In the genomic region with DNA sequence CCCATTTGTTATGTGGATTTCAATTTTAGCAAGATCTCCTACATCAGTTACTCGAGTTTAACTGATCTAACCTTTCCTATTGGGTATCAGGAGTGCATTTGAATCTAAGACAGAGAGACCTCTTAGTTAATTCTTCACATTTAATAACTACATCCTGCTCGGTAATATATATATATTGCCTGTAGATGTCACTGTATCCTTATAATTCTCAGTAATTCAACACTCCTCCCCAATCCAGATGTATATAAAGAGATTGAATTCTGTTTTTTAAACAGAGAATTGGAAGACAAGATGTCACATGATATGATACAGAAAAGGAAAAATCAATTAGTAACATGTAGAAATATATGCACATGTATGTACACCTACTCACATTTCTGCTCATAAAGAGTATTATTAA, we compare ENCODE assay signal across 24 mouse cellular contexts.
A peak's percentile ranks its signal among the peaks of the same experiment; 100 is the strongest.
DNase-seq lines count a peak whose midpoint lies in the region; ATAC-seq and TF ChIP-seq lines count a peak whose summit lies in the region.
"Had no signal": no experiment of that assay in that cellular context is flagged by ENCODE, and none has a peak within 500 bp of the region (broad histone marks: within the 10 kb centered on the region; RNA-seq: fewer than 3 reads in every experiment).

No protein-coding gene starts in this region.

- H3K36me3 ChIP-seq in kidney, postnatal 0 days (ENCODE audit: insufficient read depth, low read length), result no peaks in the 10 kb centered on the region
- H3K36me3 ChIP-seq in midbrain, postnatal 0 days (ENCODE audit: insufficient read depth, low read length), result no peaks in the 10 kb centered on the region
- H3K36me3 ChIP-seq in midbrain, embryonic 11.5 days (ENCODE audit: control insufficient read depth, insufficient read depth, low read length), result no peaks in the 10 kb centered on the region
- no peaks in the 10 kb centered on the region for H3K36me3 ChIP-seq in heart, embryonic 11.5 days (ENCODE audit: control insufficient read depth, insufficient read depth, low read length)
- H3K36me3 ChIP-seq: embryonic facial prominence, embryonic 12.5 days; heart, embryonic 10.5 days; hindbrain, embryonic 10.5 days; limb, embryonic 13.5 days; liver, embryonic 13.5 days had no signal

- no peak for TF ChIP-seq POLR2A in brain, embryonic 14.5 days (IDR thresholded peaks at IDR 0.05; ENCODE audit: borderline replicate concordance, extremely low read depth, insufficient read depth, insufficient read length, poor library complexity, severe bottlenecking)

- no peak overlapping the region for H3K4me2 ChIP-seq in kidney, postnatal 0 days (ENCODE audit: low read length)
- H3K4me2 ChIP-seq in midbrain, postnatal 0 days (ENCODE audit: low read depth, low read length, poor library complexity, severe bottlenecking), result no peak overlapping the region
- no peak overlapping the region for H3K4me2 ChIP-seq in midbrain, embryonic 11.5 days
- H3K4me2 ChIP-seq in heart, embryonic 11.5 days, result no peak overlapping the region
- H3K4me2 ChIP-seq: embryonic facial prominence, embryonic 12.5 days; limb, embryonic 13.5 days; liver, embryonic 13.5 days had no signal

- no peak overlapping the region for H3K9ac ChIP-seq in kidney, postnatal 0 days (ENCODE audit: low read depth, low read length)
- no peak overlapping the region for H3K9ac ChIP-seq in midbrain, postnatal 0 days (replicated peaks; ENCODE audit: low read length, poor library complexity, severe bottlenecking)
- no peak overlapping the region for H3K9ac ChIP-seq in midbrain, embryonic 11.5 days (ENCODE audit: low read length)
- no peak overlapping the region for H3K9ac ChIP-seq in heart, embryonic 11.5 days (ENCODE audit: low read depth, low read length)
- H3K9ac ChIP-seq: embryonic facial prominence, embryonic 12.5 days; limb, embryonic 13.5 days; liver, embryonic 13.5 days had no signal

- peak; percentile 36 for TF ChIP-seq CTCF in kidney, postnatal 0 days (IDR thresholded peaks at IDR 0.05; ENCODE audit: low read depth)
- TF ChIP-seq CTCF in midbrain, postnatal 0 days (IDR thresholded peaks at IDR 0.05), result peak; percentile 54
- TF ChIP-seq CTCF in brain, embryonic 14.5 days (IDR thresholded peaks at IDR 0.05; ENCODE audit: borderline replicate concordance, extremely low read depth, insufficient read depth, insufficient read length), result no peak

- ATAC-seq in kidney, postnatal 0 days (replicated peaks; ENCODE audit: low FRiP score, low read depth), result no peak
- no peak for ATAC-seq in midbrain, postnatal 0 days (ENCODE audit: low FRiP score)
- ATAC-seq in midbrain, embryonic 11.5 days (ENCODE audit: low FRiP score), result no peak
- no peak for ATAC-seq in heart, embryonic 11.5 days (replicated peaks; ENCODE audit: insufficient number of reproducible peaks, low FRiP score, low TSS enrichment)
- ATAC-seq: inflammation-experienced regulatory T-cells, adult 6 months had no signal

- DNase-seq in kidney, postnatal 0 days (ENCODE audit: low spot score), result peak; percentile 21
- no peak for DNase-seq in kidney, postnatal 36 days
- DNase-seq in midbrain, postnatal 0 days (ENCODE audit: low spot score), result peak; percentile 3
- no peak for DNase-seq in midbrain, embryonic 11.5 days (ENCODE audit: low spot score, missing footprints)
- DNase-seq in brain, embryonic 14.5 days (ENCODE audit: low read depth), result peak; percentile 30
- no peak for DNase-seq in heart, postnatal 14 days
- DNase-seq: adrenal gland, postnatal 25 days; cerebellum, adult 11-12 months; cerebellum, postnatal 10 days; gastrocnemius, postnatal 10 days; kidney, adult 2 months; kidney, postnatal 10 days; layer of hippocampus, postnatal 36 days; liver, embryonic 13.5 days; lung, adult 2 months; right cerebral cortex, postnatal 14 days; thymus, postnatal 25 days had no signal

- H3K27ac ChIP-seq in kidney, postnatal 0 days, result no peak overlapping the region
- no peak overlapping the region for H3K27ac ChIP-seq in midbrain, postnatal 0 days (ENCODE audit: low read depth, low read length)
- no peak overlapping the region for H3K27ac ChIP-seq in midbrain, embryonic 11.5 days (ENCODE audit: low read depth, low read length)
- no peak overlapping the region for H3K27ac ChIP-seq in heart, embryonic 11.5 days (ENCODE audit: low read depth, low read length)
- H3K27ac ChIP-seq: embryonic facial prominence, embryonic 12.5 days; heart, embryonic 10.5 days; hindbrain, embryonic 10.5 days; limb, embryonic 13.5 days; liver, embryonic 13.5 days; macrophage had no signal

- 48% methylated on average over 2 of the region's 2 CpGs for WGBS in kidney, postnatal 0 days
- 45% methylated on average over 2 of the region's 2 CpGs for WGBS in midbrain, postnatal 0 days
- WGBS in midbrain, embryonic 11.5 days, result 52% methylated on average over 2 of the region's 2 CpGs
- 44% methylated on average over 2 of the region's 2 CpGs for WGBS in heart, embryonic 11.5 days (ENCODE audit: insufficient replicate concordance)

- intact Hi-C loops in heart, postnatal 14 days (cut with DNase I), result no loop called here

- H3K4me3 ChIP-seq in kidney, postnatal 0 days (replicated peaks; ENCODE audit: low read depth, low read length), result no peak overlapping the region
- H3K4me3 ChIP-seq in midbrain, postnatal 0 days (ENCODE audit: low read depth, low read length), result no peak overlapping the region
- no peak overlapping the region for H3K4me3 ChIP-seq in midbrain, embryonic 11.5 days (ENCODE audit: low read depth, low read length)
- H3K4me3 ChIP-seq in heart, embryonic 11.5 days (ENCODE audit: low read depth, low read length), result no peak overlapping the region
- H3K4me3 ChIP-seq: embryonic facial prominence, embryonic 12.5 days; heart, embryonic 10.5 days; hindbrain, embryonic 10.5 days; limb, embryonic 13.5 days; liver, embryonic 13.5 days had no signal

- H3K27me3 ChIP-seq in kidney, postnatal 0 days (ENCODE audit: insufficient read depth, low read length), result no peaks in the 10 kb centered on the region
- H3K27me3 ChIP-seq in midbrain, postnatal 0 days (ENCODE audit: insufficient read depth, low read length), result no peaks in the 10 kb centered on the region
- no peaks in the 10 kb centered on the region for H3K27me3 ChIP-seq in midbrain, embryonic 11.5 days (ENCODE audit: control insufficient read depth, insufficient read depth, low read length)
- no peaks in the 10 kb centered on the region for H3K27me3 ChIP-seq in heart, embryonic 11.5 days (ENCODE audit: control insufficient read depth, insufficient read depth, low read length)
- H3K27me3 ChIP-seq: embryonic facial prominence, embryonic 12.5 days; limb, embryonic 13.5 days; liver, embryonic 13.5 days had no signal

- no peaks in the 10 kb centered on the region for H3K9me3 ChIP-seq in kidney, postnatal 0 days (replicated peaks; ENCODE audit: low read length)
- H3K9me3 ChIP-seq in midbrain, postnatal 0 days (ENCODE audit: low read length), result no peaks in the 10 kb centered on the region
- H3K9me3 ChIP-seq in midbrain, embryonic 11.5 days (ENCODE audit: control insufficient read depth, low read length), result no peaks in the 10 kb centered on the region
- H3K9me3 ChIP-seq in heart, embryonic 11.5 days (replicated peaks; ENCODE audit: control insufficient read depth, low read length), result no peaks in the 10 kb centered on the region
- H3K9me3 ChIP-seq: embryonic facial prominence, embryonic 12.5 days; heart, embryonic 10.5 days; hindbrain, embryonic 10.5 days; limb, embryonic 13.5 days; liver, embryonic 13.5 days had no signal

- H3K4me1 ChIP-seq in kidney, postnatal 0 days (replicated peaks; ENCODE audit: insufficient read depth, low read length), result no peaks in the 10 kb centered on the region
- H3K4me1 ChIP-seq in midbrain, postnatal 0 days (ENCODE audit: insufficient read depth, low read length), result no peaks in the 10 kb centered on the region
- no peaks in the 10 kb centered on the region for H3K4me1 ChIP-seq in midbrain, embryonic 11.5 days (ENCODE audit: control insufficient read depth, insufficient read depth, low read length)
- H3K4me1 ChIP-seq in heart, embryonic 11.5 days (ENCODE audit: control insufficient read depth, insufficient read depth, low read length), result no peaks in the 10 kb centered on the region
- H3K4me1 ChIP-seq: embryonic facial prominence, embryonic 12.5 days; heart, embryonic 10.5 days; hindbrain, embryonic 10.5 days; limb, embryonic 13.5 days; liver, embryonic 13.5 days had no signal

Comparison
In these comparisons a context has a peak if more than half of its experiments do, and no peak if none do; other contexts are left out.
1. DNase-seq: peak in kidney, postnatal 0 days (single experiment), midbrain, postnatal 0 days (single experiment) and brain, embryonic 14.5 days (single experiment); none in kidney, postnatal 36 days (0 of 2), midbrain, embryonic 11.5 days (single experiment) and heart, postnatal 14 days (0 of 2).